Mouse (Mus musculus) left cerebral cortex, adult 6 months (tissue): ENCODE data around the gene Srsf10. TPM values are rescaled to one million over a fixed set of nuclear protein-coding genes. Genes with fewer than 3 reads are reported as not detected.

Source experiments
- long read RNA-seq, 2 experiments: library from polyadenylated mRNA; unstranded; transcript quantifications; one replicate each; pipeline ENCODE4 v2.0.0; 2019 to 2020
- polyA plus RNA-seq: library from polyadenylated mRNA; unstranded; fragments of <200 nt; fragmentation: Nextera tagmentation; gene quantifications from 2 replicates; pipeline ENCODE4 v1.2.3, GENCODE M21; 2021

Gene Srsf10
- 47.6 and 49.8 TPM in 2 replicates for polyA plus RNA-seq
- long read RNA-seq, experiment 1, transcript Srsf10-204 (6 exons, 3,058 nt): major isoform, 88 of 258 reads
- long read RNA-seq, experiment 1, transcript Srsf10-205 (6 exons, 3,754 nt): minor isoform, 74 of 258 reads
- long read RNA-seq, experiment 1, transcript Srsf10-203 (6 exons, 2,225 nt): minor isoform, 28 of 258 reads
- long read RNA-seq, experiment 1, transcript Srsf10-202 (6 exons, 3,055 nt): minor isoform, 26 of 258 reads
- long read RNA-seq, experiment 1, partial matches to known transcripts: 18 of 258 reads
- long read RNA-seq, experiment 1, other reads (novel, unspliced or antisense): 23 of 258 reads
- long read RNA-seq, experiment 2, transcript Srsf10-204 (6 exons, 3,058 nt): major isoform, 17 of 62 reads
- long read RNA-seq, experiment 2, transcript Srsf10-207 (3 exons, 717 nt): minor isoform, 5 of 62 reads
- long read RNA-seq, experiment 2, transcript Srsf10-202 (6 exons, 3,055 nt): minor isoform, 9 of 62 reads
- long read RNA-seq, experiment 2, transcript Srsf10-205 (6 exons, 3,754 nt): minor isoform, 10 of 62 reads
- long read RNA-seq, experiment 2, partial matches to known transcripts: 7 of 62 reads
- long read RNA-seq, experiment 2, other reads (novel, unspliced or antisense): 9 of 62 reads

DNA sequence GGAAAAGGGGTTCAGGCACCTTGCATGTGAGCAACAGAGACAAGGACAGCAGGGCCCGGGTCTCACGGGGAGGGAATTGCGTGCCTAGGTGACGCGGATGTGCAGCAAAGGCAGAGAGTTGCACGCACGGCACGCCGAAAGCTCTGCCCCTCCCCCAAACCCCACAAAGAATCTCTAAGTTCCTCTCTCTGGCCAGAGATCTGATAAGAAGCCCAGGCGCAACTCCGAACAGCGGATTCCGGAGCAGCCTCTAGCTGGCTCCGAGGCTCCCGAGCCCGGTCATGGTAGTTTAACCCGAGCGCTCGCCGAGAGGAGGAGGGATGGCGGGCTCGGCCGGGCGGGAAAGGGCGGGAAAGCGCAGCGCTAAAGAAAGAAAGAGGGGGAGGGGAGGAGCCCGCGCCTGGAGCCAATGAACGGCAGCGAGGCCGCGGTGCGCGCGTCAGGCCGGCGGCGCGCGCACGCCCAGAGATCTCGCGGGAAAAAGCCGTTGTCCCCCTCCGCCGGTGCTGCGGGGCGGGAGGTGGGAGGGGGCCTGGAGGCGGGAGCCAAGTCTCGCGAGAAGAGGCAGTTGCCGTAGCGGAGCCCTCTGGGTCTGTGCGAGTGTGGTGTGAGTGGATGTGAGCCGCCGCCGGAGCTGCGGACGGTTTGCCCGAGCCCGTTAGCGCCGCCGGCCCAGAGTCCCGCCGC, at the start of gene Srsf10:
TSS of gene Srsf10 (plus strand) at position 212 of the 687 bp plus-strand sequence.

DNA sequence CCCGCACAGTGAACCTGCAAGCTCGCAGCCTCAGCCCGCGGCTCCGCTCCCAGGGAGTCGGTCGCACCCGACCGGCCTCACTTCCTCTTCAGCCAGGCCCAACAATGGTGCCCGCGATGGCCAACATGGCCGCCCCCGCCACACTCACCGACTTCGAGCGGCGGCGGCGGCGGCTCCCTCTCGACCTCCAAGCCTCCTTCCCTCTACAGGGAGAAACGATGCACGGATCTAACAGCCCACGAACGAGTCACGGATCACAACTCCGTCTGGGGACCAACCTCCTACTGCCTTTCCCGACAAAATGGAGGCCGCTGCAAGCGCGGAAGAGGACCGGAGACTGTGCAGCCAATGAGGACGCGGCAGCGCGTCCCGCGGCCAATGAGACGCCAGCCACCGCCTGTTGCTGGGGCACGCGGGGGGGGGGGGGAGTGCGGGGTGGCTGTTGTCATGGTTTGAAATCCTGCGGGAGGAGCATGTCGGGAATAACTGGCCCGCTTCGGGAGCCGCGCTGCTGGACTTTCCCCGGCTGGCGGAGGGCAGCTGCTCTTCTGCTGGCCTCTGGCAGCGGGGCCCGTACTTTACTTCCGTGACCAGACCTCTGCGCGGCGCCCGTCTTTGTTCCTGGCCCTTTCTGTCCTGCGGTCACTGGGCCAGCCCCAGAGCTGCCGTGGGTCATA, 18.1 kb downstream of the Srsf10 start, which contains the start of gene Pnrc2:
TSS of gene Pnrc2 (minus strand) at position 325 of the 677 bp plus-strand sequence.

DNA sequence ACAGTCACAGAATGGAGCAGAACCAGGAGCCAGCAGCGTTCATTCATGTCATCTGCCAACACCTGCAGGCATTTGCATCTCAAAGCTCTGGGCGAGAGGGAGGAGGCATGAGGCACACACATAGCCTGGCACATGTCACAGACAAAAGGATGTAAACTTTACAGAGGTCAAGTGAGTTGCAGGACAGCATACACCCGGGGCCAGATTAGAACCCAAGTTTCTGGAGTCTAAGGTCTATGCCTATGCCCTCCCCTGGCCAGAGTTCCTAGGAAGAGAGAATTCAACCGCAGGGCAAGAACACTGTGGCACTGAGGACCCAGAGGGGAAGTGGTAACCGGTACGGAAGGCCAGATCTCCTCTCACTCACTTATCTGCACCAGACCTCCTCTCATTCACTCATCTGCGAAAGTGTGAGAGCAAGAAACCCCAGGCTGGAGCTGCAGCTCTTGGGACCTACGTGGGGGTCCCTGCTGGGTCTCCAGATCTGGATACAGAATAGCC, 39.6 kb downstream of the Srsf10 start, which contains the start of gene Cnr2:
TSS of gene Cnr2 (plus strand) at position 324 of the 501 bp plus-strand sequence.

Other genes with a start within 250 kb of the Srsf10 start
- gene Ifnlr1, start 169.5 kb upstream of the Srsf10 start, polyA plus RNA-seq: 0.03 TPM in 1 of 2 replicates, not detected in the other
- gene Il22ra1, start 127.6 kb upstream of the Srsf10 start, polyA plus RNA-seq: not detected in 2 replicates
- gene Myom3, start 96.0 kb upstream of the Srsf10 start, polyA plus RNA-seq: 0.77 and 1.3 TPM in 2 replicates
- gene Pnrc2, start 18.1 kb downstream of the Srsf10 start, polyA plus RNA-seq: 42.4 and 47.8 TPM in 2 replicates
- gene Cnr2, start 39.6 kb downstream of the Srsf10 start, polyA plus RNA-seq: 0.09 and 0.10 TPM in 2 replicates
- 40.3 and 75.4 TPM in 2 replicates for gene Fuca1, start 65.0 kb downstream of the Srsf10 start, polyA plus RNA-seq
- 76.6 and 102 TPM in 2 replicates for gene Hmgcl, start 90.7 kb downstream of the Srsf10 start, polyA plus RNA-seq
- 12.8 and 14.4 TPM in 2 replicates for gene Gale, start 108.0 kb downstream of the Srsf10 start, polyA plus RNA-seq
- 34.5 and 75.6 TPM in 2 replicates for gene Lypla2, start 116.9 kb downstream of the Srsf10 start, polyA plus RNA-seq
- gene Pithd1, start 131.5 kb downstream of the Srsf10 start, polyA plus RNA-seq: 146 and 163 TPM in 2 replicates
- gene Eloa, start 166.0 kb downstream of the Srsf10 start, polyA plus RNA-seq: 8.3 and 9.2 TPM in 2 replicates
- 1,300 and 1,470 TPM in 2 replicates for gene Rpl11, start 197.7 kb downstream of the Srsf10 start, polyA plus RNA-seq